Mouse (Mus musculus): ENCODE results near the gene Acap1. TPM values are rescaled to one million over a fixed set of nuclear protein-coding genes. Genes with fewer than 3 reads are reported as not detected.
"Not testable (repeated sequence)": the region's sequence is repeated elsewhere in the genome, so short reads cannot be mapped to it uniquely, and the experiment has no call there.

The Acap1 gene
- polyA plus RNA-seq, 1 experiment, result 2.5 TPM

- no peak for DNase-seq (ENCODE audit: low spot score)
These were observed 19.2 kb downstream of the Acap1 start for GRCm38 (mm10) chr11:69876186-69876585.

- no peak for DNase-seq (ENCODE audit: low spot score)
These were observed 22.9 kb downstream of the Acap1 start for GRCm38 (mm10) chr11:69872451-69872850.

- no peak for DNase-seq (ENCODE audit: low spot score)
These were observed 23.5 kb downstream of the Acap1 start for GRCm38 (mm10) chr11:69871822-69872221.

GRCm38 (mm10) chr11:69870289-69871069 is 24.9 kb downstream of the Acap1 start:
- no peak for DNase-seq (ENCODE audit: low spot score)

- no peak for DNase-seq (ENCODE audit: low spot score)
These were observed 28.0 kb downstream of the Acap1 start for GRCm38 (mm10) chr11:69867335-69867734.

GRCm38 (mm10) chr11:69865561-69865960 is 29.8 kb downstream of the Acap1 start:
- DNase-seq (ENCODE audit: low spot score), result no peak

- no peak for DNase-seq (ENCODE audit: low spot score)
These were observed 31.0 kb downstream of the Acap1 start for GRCm38 (mm10) chr11:69864138-69864860.

GRCm38 (mm10) chr11:69863729-69864128 is 31.6 kb downstream of the Acap1 start:
- not testable (repeated sequence) for DNase-seq (ENCODE audit: low spot score)

GRCm38 (mm10) chr11:69858113-69858998 is 37.0 kb downstream of the Acap1 start, which contains the start of gene Tnk1:
Gene Tnk1, minus strand, starts transcription at chr11:69858730.
- no peak for DNase-seq (ENCODE audit: low spot score)

- no peak for DNase-seq (ENCODE audit: low spot score)
These were observed 40.0 kb downstream of the Acap1 start for GRCm38 (mm10) chr11:69855347-69855746.

GRCm38 (mm10) chr11:69854680-69855079 is 40.7 kb downstream of the Acap1 start:
- DNase-seq (ENCODE audit: low spot score), result no peak

- no peak for DNase-seq (ENCODE audit: low spot score)
These were observed 41.3 kb downstream of the Acap1 start for GRCm38 (mm10) chr11:69853994-69854393.

- no peak for DNase-seq (ENCODE audit: low spot score)
These were observed 44.6 kb downstream of the Acap1 start for GRCm38 (mm10) chr11:69850754-69851153.

- DNase-seq (ENCODE audit: low spot score), result no peak
These were observed 45.5 kb downstream of the Acap1 start for GRCm38 (mm10) chr11:69849884-69850283.

- no peak for DNase-seq (ENCODE audit: low spot score)
These were observed 46.2 kb downstream of the Acap1 start for GRCm38 (mm10) chr11:69849128-69849527.

- no peak for DNase-seq (ENCODE audit: low spot score)
These were observed 47.3 kb downstream of the Acap1 start for GRCm38 (mm10) chr11:69848021-69848420.

GRCm38 (mm10) chr11:69846738-69847688 is 48.3 kb downstream of the Acap1 start:
- no peak for DNase-seq (ENCODE audit: low spot score)

GRCm38 (mm10) chr11:69846198-69846680 is 49.1 kb downstream of the Acap1 start, which contains the start of gene Plscr3:
Gene Plscr3, plus strand, starts transcription at chr11:69846376.
- DNase-seq (ENCODE audit: low spot score), result peak; percentile 92

GRCm38 (mm10) chr11:69838714-69839104 is 56.6 kb downstream of the Acap1 start:
- DNase-seq (ENCODE audit: low spot score), result no peak

GRCm38 (mm10) chr11:69837952-69838713 is 57.2 kb downstream of the Acap1 start, which contains the start of gene Tmem256:
Gene Tmem256, plus strand, starts transcription at chr11:69838514.
- DNase-seq (ENCODE audit: low spot score), result peak; percentile 79

All from urinary bladder, adult 2 months (tissue).